Mouse (Mus musculus) 416B (cell line): ENCODE measurements at regions not wholly inside any gene's neighbourhood (a gene's known extent, or its start where the extent isn't known, plus 50 kb on each side); places are given as distances from the start of the nearest gene placed in this dataset.

ENCODE experiments used
- DNase-seq: peaks from one replicate; pipeline ENCODE4 v3.0.0; 2011; ENCODE audit warnings: low read depth

GRCm38 (mm10) chr2:102970221-102970620 is 68.8 kb upstream of the Cd44 start:
- no peak for DNase-seq

DNA sequence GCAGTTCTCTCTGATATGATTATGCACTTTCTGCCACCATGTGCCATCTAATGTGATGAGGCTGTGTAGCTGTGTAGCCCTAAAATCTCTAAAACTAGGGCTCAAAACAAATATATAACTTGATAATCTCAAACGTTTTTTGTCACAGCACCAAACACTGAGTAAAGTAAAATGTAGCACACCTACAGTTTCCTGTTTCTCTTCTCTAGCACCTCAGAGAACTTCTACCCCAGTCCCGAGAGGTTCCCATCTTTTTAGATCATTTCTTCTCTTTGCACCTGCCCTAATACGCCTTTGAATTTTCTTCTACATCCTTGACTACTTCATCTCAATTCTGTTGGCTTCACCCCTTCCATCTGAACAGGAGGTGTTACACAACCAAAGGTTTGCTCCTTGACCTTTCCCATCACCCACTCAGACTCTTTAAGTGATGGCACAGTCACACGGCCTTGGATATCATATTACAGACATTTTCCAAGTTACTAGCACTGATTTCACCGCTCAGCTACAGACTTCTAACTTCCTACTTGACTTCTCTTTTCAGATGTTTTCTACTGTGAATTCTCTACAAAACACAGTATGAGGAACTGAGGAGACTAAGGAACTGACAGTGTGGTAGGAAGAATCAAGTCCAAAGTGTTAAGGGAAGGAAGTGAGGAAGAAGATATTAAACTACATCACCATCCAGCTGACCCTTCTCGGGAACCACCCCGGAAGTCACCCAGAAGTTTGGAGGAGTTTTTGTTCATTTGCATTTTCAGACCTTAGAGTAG is 66.7 kb upstream of the Cd44 start:
- peak; percentile 35 for DNase-seq

- no peak for DNase-seq
Measured at GRCm38 (mm10) chr2:102967417-102967816, 66.0 kb upstream of the Cd44 start.

DNA sequence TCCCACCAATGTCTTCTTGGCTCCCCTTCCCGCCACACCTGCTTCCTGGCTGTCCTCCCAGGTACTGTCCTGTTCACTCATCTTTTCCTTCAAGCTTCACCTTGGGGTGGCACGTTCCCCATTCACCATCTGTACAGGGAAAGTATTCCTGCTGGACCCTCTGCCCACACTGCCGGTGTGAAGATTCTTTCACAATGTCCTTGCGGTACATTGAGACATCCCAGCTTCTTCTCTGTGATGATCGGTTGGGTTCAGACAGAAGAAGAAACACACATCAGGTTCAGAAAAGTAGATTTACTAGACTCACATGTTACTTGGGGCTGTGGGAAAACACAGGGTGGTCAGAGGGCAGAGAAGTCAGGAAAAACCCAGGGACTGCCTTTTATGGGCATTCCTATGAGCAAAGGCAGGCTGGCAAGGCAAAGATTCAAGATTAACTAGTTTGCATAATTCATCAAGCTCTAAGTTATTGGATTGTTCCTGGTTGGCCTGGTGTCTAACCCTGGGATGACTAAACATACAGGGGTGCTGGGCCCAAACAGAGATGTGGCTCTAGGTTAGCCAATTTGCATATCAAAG is 57.7 kb upstream of the Cd44 start:
- DNase-seq = no peak

GRCm38 (mm10) chr2:102958529-102958928 is 57.1 kb upstream of the Cd44 start:
- DNase-seq = no peak

- no peak for DNase-seq
Measured at GRCm38 (mm10) chr2:102957811-102958210, 56.3 kb upstream of the Cd44 start.

- no peak for DNase-seq
Measured at GRCm38 (mm10) chr2:102956858-102957242, 55.4 kb upstream of the Cd44 start.

GRCm38 (mm10) chr2:102956108-102956857 is 54.8 kb upstream of the Cd44 start:
- no peak for DNase-seq

DNA sequence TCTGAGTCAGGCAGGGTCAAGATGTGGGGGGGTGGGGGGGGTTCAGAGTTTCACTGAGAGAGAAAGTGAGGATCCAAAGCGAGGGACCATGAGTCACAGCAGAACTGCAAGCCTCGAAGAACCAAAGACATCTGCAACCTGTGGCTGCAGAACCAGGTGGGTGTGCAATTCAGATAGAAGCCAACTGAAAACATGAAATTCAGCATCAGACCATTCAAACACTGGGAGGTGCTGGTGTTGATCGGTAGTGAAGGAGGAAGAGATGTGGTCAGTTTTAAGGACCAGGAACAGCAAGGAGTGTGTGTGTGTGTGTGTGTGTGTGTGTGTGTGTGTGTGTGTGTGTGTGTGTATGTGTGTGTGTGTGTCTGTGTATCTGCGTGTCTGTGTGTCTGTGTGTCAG is 53.8 kb upstream of the Cd44 start:
- DNase-seq = peak; percentile 6
